Mouse (Mus musculus): ENCODE measurements at regions not wholly inside any gene's neighbourhood (a gene's known extent, or its start where the extent isn't known, plus 50 kb on each side); places are given as distances from the start of the nearest gene placed in this dataset.
A peak's percentile ranks its signal among the peaks of the same experiment; 100 is the strongest.

GRCm38 (mm10) chr1:137620672-137621071, 554.8 kb downstream of the Ptprc start:
- no peak for DNase-seq

DNA sequence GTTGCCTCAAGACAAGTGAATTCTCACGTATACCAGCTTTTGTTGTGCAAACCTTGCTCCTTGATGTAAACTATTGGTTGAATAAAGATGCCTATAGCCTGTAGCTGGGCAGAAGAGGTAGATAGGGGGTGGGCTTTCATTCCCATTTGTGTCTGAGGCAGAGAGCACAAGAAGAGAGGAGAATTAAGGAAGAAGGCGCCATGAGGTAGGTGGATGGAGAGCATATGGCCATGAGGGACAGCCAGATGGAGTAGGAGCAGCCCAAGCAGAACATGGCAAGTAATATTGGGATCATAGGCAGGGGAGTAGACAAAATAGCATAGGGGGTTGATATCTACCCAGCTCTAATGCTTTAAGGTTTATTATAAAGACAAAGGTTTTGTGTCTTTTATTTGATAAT, 557.3 kb downstream of the Ptprc start:
- DNase-seq = peak; percentile 66

GRCm38 (mm10) chr1:137617513-137617912, 558.0 kb downstream of the Ptprc start:
- peak; percentile 25 for DNase-seq

GRCm38 (mm10) chr1:137606716-137607115, 568.8 kb downstream of the Ptprc start:
- no peak for DNase-seq

GRCm38 (mm10) chr1:137605890-137606663, 569.4 kb downstream of the Ptprc start:
- no peak for DNase-seq

DNA sequence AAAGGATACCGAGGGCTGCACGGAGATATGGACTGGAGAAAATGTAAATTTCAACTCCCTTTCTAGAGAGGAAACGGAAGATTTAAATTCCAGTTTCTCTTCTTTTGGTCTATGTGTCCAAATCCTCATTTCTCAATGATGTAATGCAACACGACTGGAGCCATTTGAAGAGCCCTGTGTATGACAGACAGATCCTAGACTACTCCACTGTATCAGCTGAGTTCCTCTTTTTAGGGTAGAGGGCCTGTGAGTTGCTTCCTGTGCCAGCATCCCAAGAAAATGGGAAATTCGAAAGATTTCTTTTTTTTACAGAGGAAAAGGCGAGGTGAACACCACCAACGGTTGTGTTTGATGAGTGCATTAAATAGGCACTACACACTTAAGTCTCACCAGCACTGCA, 581.8 kb downstream of the Ptprc start:
- no peak for DNase-seq

DNA sequence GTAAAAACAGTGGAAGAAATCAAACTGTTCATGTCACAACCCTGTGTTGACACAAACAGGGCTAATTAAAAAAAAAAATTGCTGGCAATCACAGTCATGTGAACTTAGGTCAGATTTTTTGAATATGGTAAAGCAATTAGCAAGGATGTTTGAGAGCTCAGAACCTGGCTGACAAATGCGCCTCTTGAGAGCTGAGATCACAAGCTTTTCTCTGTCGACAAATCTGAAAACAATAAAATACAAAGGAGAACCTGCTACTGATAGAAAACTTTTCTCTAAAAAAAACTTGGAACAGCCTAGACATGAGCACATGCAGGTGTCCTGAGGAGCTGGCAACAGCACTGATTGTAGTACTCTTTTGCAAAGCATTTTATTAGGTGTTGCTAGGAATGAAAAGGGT, 583.6 kb downstream of the Ptprc start:
- DNase-seq = no peak

- DNase-seq = no peak
These were observed 584.2 kb downstream of the Ptprc start for GRCm38 (mm10) chr1:137591295-137591694.

DNA sequence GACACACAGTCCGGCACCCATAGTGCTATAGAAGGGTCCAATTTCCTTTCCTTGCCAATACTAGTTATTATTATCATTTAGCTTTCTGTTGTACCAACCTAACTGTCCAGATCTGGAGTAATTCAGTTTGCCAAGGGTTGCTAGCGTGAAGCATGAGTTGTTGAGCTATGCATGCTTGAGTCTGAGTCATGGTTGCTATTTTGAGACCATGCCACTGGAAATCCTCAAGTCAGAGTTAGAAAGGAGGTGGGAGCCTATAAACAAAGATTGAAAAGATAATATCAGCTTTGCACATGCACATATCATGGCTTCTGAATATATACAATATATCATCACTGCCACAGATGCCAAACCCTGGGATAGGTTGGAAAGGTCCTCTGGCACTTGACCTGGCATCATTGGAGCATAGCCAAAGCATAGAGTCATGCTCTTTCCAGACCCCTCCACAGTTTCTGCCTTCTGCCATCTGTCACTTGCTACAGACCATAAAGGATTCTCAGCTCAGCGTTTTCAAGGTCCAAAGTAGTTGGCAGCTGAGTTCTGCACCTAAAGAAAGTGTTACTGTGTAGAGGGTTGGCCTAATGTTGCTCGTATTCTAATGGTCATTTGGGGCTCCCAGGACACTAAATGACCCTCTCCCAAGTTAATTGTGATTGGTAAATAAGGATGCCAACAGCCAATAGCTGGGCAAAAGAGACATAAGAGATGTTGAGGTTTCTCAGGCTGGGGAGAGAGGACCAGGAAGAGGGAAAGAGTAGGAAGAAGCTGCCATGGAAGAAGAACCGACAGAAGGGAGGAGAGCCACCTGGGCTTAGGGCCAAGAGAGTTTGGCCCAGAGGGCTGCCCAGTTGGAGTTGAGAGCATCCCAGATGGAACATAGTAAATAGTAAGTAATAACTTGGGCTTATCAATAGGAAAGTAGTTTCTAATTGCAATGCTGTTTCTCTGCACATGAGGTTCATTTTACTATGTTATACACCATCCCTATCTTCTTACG, 586.9 kb downstream of the Ptprc start:
- DNase-seq = no peak

GRCm38 (mm10) chr1:137587481-137588228, 587.9 kb downstream of the Ptprc start:
- DNase-seq = no peak

DNA sequence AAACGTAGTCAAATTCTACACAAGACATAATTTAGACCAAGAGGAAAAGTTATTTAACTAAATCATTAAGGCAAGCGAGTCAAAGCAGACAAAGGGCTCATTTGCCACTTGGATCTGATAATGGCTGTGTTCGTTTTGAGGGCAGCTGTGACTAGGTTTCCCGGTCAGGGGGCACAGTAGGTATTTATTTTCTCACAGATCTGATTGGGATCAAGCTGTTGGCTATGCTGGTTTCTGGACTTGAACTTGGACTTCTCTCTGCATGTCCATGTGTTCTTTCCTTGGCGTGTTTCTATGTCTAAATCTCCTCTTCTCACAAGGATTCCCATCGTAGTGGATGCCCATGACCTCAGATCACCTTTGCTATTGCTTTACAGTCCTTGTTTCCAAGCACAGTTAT, 590.8 kb downstream of the Ptprc start:
- no peak for DNase-seq

- DNase-seq = no peak
These were observed 591.3 kb downstream of the Ptprc start for GRCm38 (mm10) chr1:137584104-137584675.

GRCm38 (mm10) chr1:137577639-137578038, 597.9 kb downstream of the Ptprc start:
- no peak for DNase-seq

- DNase-seq = no peak
These were observed 599.3 kb downstream of the Ptprc start for GRCm38 (mm10) chr1:137576174-137576573.

DNA sequence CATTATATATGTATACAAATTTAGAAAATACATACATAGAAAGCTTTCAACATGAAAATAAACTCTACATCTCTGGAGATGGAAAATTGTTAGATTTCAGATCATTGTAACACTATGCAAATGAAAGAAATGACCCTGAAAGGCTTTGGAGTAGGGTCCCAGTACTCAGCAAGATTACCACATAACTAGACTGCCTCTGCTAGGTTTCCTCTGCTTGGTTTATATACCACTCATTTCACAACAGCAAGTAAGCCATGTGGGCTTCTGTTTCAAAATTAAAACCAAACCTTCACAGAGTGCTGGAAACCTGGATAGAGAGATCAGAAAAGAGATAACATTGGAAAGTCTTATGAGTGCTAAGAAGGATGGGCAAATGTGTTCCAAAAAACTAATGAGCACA, 600.1 kb downstream of the Ptprc start:
- no peak for DNase-seq

- DNase-seq = peak; percentile 4
These were observed 603.3 kb downstream of the Ptprc start for GRCm38 (mm10) chr1:137571905-137572865.

DNA sequence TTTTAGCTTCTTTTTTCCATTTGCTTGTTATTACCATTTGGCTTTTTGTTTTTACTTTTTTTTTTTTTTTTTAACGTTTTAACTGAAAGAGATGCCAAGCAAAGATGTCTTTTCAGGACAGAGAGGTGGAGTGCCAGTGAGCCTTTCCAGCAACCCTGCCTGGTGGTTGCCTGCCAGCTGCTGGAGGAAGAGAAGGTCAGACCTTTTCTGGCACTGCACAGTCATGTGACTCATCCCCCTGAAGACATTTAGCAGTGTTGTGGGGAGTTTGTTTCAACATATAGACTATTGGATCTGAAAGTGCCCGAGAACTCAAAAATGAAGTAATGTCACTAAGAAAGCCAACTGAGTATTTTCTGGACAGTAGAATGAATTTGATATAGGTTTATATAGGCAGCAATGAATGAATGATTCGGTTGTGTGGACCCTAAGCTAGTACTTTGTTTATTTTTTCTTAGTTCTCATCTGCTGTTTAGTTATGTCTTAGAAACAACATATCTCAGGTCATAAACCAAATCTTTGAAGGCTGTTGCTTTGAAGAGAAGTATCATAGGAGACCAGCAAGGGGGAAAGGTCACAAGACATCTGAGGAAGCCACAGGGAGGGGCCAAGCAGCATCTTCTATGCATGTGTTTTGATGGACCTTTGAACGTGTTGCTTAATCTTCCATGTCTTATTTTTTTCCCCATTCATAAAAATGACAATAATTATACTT, 604.2 kb downstream of the Ptprc start:
- DNase-seq = no peak

- DNase-seq = no peak
These were observed 607.3 kb upstream of the Nr5a2 start for GRCm38 (mm10) chr1:137567526-137567925.

GRCm38 (mm10) chr1:137565573-137566048, 605.4 kb upstream of the Nr5a2 start:
- no peak for DNase-seq

DNA sequence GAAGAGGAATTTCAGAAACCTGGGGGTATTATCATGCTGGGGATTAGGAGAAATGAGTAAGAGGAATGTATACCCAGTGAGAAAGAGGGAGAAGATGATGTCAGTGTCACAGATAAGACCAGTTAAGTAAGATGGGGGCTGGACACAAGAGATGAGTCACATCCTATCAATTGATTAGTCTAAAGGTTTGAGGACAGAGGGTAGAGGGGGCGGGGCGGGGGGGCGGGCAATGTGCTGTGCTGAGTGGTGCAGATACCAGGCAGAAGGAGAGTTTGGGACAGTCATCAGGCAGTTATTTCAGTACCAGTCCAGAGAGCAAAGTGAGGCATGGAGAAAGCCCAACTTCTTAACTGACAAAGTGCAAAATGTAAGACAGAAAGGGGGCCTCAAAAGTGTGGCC, 601.4 kb upstream of the Nr5a2 start:
- no peak for DNase-seq

Data from layer of hippocampus, adult 9-11 months (tissue).